Mouse (Mus musculus) MEL (cell line): ENCODE measurements around the gene Sez6. TPM values are rescaled to one million over a fixed set of nuclear protein-coding genes. Genes with fewer than 3 reads are reported as not detected.

Experiments used
- DNase-seq: peaks from one replicate; pipeline ENCODE4 v3.0.0; 2011; ENCODE audit warnings: low read depth, low spot score
- H3K27ac ChIP-seq: 2 replicates; pipeline ENCODE4 v1.5.1; 2012; ENCODE audit warnings: low read depth, mild to moderate bottlenecking, control low read depth, low read length, moderate library complexity; ENCODE audit not compliant: control insufficient read depth
- H3K27me3 ChIP-seq, 2 experiments: fragments of 150-350 bp in 1 of 2; sonication (generic) in 1 of 2; 2 replicates each; pipeline ENCODE4 v1.6.1; 2012; ENCODE audit warnings: low read length in 2 of 2, mild to moderate bottlenecking in 2 of 2, improper control_type of control experiment in 1 of 2, moderate library complexity in 1 of 2; ENCODE audit not compliant: insufficient read depth in 2 of 2, control insufficient read depth in 1 of 2
- H3K36me3 ChIP-seq, 2 experiments: 2 replicates each; pipeline ENCODE4 v1.6.1; 2012 to 2014; ENCODE audit warnings: low read length in 2 of 2, improper control_type of control experiment in 1 of 2, inconsistent platforms in 1 of 2, mild to moderate bottlenecking in 1 of 2; ENCODE audit not compliant: insufficient read depth in 2 of 2, control insufficient read depth in 1 of 2
- H3K4me1 ChIP-seq, 2 experiments: fragments of 150-350 bp in 1 of 2; sonication (generic) in 1 of 2; 2 replicates each; pipeline ENCODE4 v1.6.1; 2012; ENCODE audit warnings: low read length in 2 of 2, improper control_type of control experiment in 1 of 2, mild to moderate bottlenecking in 1 of 2; ENCODE audit not compliant: insufficient read depth in 2 of 2, control insufficient read depth in 1 of 2
- H3K4me3 ChIP-seq, 2 experiments: fragments of 150-350 bp in 1 of 2; sonication (generic) in 1 of 2; 2 replicates each; pipeline ENCODE4 v1.5.1; 2012; ENCODE audit warnings: low read depth in 2 of 2, low read length in 2 of 2, mild to moderate bottlenecking in 2 of 2, moderate library complexity in 2 of 2, control low read depth in 1 of 2, improper control_type of control experiment in 1 of 2; ENCODE audit not compliant: control insufficient read depth in 1 of 2, insufficient read depth in 1 of 2
- H3K79me2 ChIP-seq: 2 replicates; pipeline ENCODE4 v1.6.1; 2012; ENCODE audit warnings: mild to moderate bottlenecking, low read length, moderate library complexity; ENCODE audit not compliant: control insufficient read depth, poor library complexity, insufficient read depth
- H3K9ac ChIP-seq: 2 replicates; pipeline ENCODE4 v1.6.1; 2012; ENCODE audit warnings: low read depth, mild to moderate bottlenecking, control low read depth, low read length, moderate library complexity; ENCODE audit not compliant: control insufficient read depth, poor library complexity, severe bottlenecking
- H3K9me3 ChIP-seq: fragments of 150-350 bp; sonication (generic); replicated peaks from 2 replicates; pipeline ENCODE4 v1.6.1; 2012; ENCODE audit warnings: mild to moderate bottlenecking, low read length, improper control_type of control experiment, moderate library complexity; ENCODE audit not compliant: insufficient read depth
- BHLHE40 ChIP-seq: IDR thresholded peaks from 2 replicates; pipeline ENCODE4 v1.6.1; 2012; ENCODE audit warnings: low read depth, mild to moderate bottlenecking, inconsistent platforms, low read length, improper control_type of control experiment, borderline replicate concordance
- CHD1 ChIP-seq: IDR thresholded peaks from 2 replicates; pipeline ENCODE4 v1.6.1; 2012; ENCODE audit warnings: low read depth, mild to moderate bottlenecking, inconsistent platforms, low read length, improper control_type of control experiment
- CTCF ChIP-seq, 3 experiments: IDR thresholded peaks in 2 of 3; conservative IDR thresholded peaks in 1 of 3; 2 replicates each; pipeline ENCODE4 v1.5.1; 2011 to 2012; ENCODE audit warnings: low read length in 3 of 3, low read depth in 2 of 3, mild to moderate bottlenecking in 2 of 3, improper control_type of control experiment in 1 of 3, inconsistent platforms in 1 of 3, mixed read lengths in 1 of 3, moderate library complexity in 1 of 3; ENCODE audit not compliant: control insufficient read depth in 1 of 3, insufficient read depth in 1 of 3, poor library complexity in 1 of 3, severe bottlenecking in 1 of 3
- E2F4 ChIP-seq: IDR thresholded peaks from 2 replicates; pipeline ENCODE4 v1.6.1; 2011; ENCODE audit warnings: low read depth, low read length, improper control_type of control experiment, borderline replicate concordance
- ETS1 ChIP-seq: IDR thresholded peaks from 2 replicates; pipeline ENCODE4 v1.6.1; 2012; ENCODE audit warnings: low read depth, mild to moderate bottlenecking, inconsistent platforms, low read length, improper control_type of control experiment, moderate library complexity
- KAT2A ChIP-seq: conservative IDR thresholded peaks from 2 replicates; pipeline ENCODE4 v1.6.1; 2012; ENCODE audit warnings: low read depth, low read length, improper control_type of control experiment, inconsistent platforms
- MAFK ChIP-seq: IDR thresholded peaks from 2 replicates; pipeline ENCODE4 v1.6.1; 2011; ENCODE audit warnings: low read depth, mild to moderate bottlenecking, low read length, improper control_type of control experiment, borderline replicate concordance
- MAX ChIP-seq: IDR thresholded peaks from 2 replicates; pipeline ENCODE4 v1.6.1; 2011; ENCODE audit warnings: low read length, improper control_type of control experiment
- MAZ ChIP-seq: IDR thresholded peaks from 2 replicates; pipeline ENCODE4 v1.6.1; 2012; ENCODE audit warnings: low read depth, mild to moderate bottlenecking, inconsistent platforms, low read length, improper control_type of control experiment
- MEF2A ChIP-seq: IDR thresholded peaks from 2 replicates; pipeline ENCODE4 v1.6.1; 2014; ENCODE audit warnings: low read depth, mild to moderate bottlenecking, inconsistent platforms, low read length, improper control_type of control experiment; ENCODE audit not compliant: poor library complexity, insufficient replicate concordance, severe bottlenecking; ENCODE audit errors: extremely low read depth
- MYC ChIP-seq: IDR thresholded peaks from 2 replicates; pipeline ENCODE4 v1.6.1; 2011; ENCODE audit warnings: low read depth, mild to moderate bottlenecking, low read length, improper control_type of control experiment, moderate library complexity
- NELFE ChIP-seq: IDR thresholded peaks from 2 replicates; pipeline ENCODE4 v1.6.1; 2011; ENCODE audit warnings: low read depth, low read length, improper control_type of control experiment
- NRF1 ChIP-seq: IDR thresholded peaks from 2 replicates; pipeline ENCODE4 v1.6.1; 2014; ENCODE audit warnings: low read depth, mild to moderate bottlenecking, inconsistent platforms, low read length, improper control_type of control experiment, moderate library complexity; ENCODE audit not compliant: poor library complexity, insufficient read depth, severe bottlenecking
- POLR2A ChIP-seq, 2 experiments: IDR thresholded peaks; 2 replicates each; pipeline ENCODE4 v1.6.1; 2011 to 2012; ENCODE audit warnings: low read length in 2 of 2, mild to moderate bottlenecking in 2 of 2, control low read depth in 1 of 2, improper control_type of control experiment in 1 of 2, low read depth in 1 of 2, moderate library complexity in 1 of 2; ENCODE audit not compliant: control insufficient read depth in 1 of 2, insufficient read depth in 1 of 2, poor library complexity in 1 of 2
- POLR2AphosphoS5 ChIP-seq: IDR thresholded peaks from 2 replicates; pipeline ENCODE4 v1.6.1; 2012; ENCODE audit warnings: low read depth, borderline replicate concordance, mild to moderate bottlenecking, inconsistent platforms, low read length, moderate library complexity, mixed read lengths
- SIN3A ChIP-seq: IDR thresholded peaks from 2 replicates; pipeline ENCODE4 v1.6.1; 2012; ENCODE audit warnings: low read length, improper control_type of control experiment, inconsistent platforms
- UBTF ChIP-seq: IDR thresholded peaks from 2 replicates; pipeline ENCODE4 v1.6.1; 2012; ENCODE audit warnings: low read depth, mild to moderate bottlenecking, inconsistent platforms, low read length, improper control_type of control experiment, moderate library complexity, borderline replicate concordance; ENCODE audit not compliant: insufficient read depth
- USF1 ChIP-seq: IDR thresholded peaks from 2 replicates; pipeline ENCODE4 v1.6.1; 2014; ENCODE audit warnings: low read depth, mild to moderate bottlenecking, inconsistent platforms, low read length, improper control_type of control experiment, moderate library complexity
- polyA plus RNA-seq, 2 experiments: library from polyadenylated mRNA; stranded (reverse) in 1 of 2; unstranded in 1 of 2; fragments of >175 nt in 1 of 2; fragments of >200 nt in 1 of 2; gene quantifications; 2 replicates each; pipeline versions ENCODE4 v1.2.1 to v1.2.4; 2012; ENCODE audit warnings: low replicate concordance in 2 of 2, low read depth in 1 of 2; ENCODE audit not compliant: insufficient read length in 2 of 2, insufficient read depth in 1 of 2, missing spikeins in 1 of 2
- total RNA-seq: library from RNA; depleted of rRNA; stranded (reverse); fragments of 300-350 nt; gene quantifications from 2 replicates; pipeline ENCODE4 v1.2.3, GENCODE M21; 2012

Gene Sez6
- total and polyA plus RNA-seq, 3 experiments = 0.04 TPM; not detected in 2

DNA sequence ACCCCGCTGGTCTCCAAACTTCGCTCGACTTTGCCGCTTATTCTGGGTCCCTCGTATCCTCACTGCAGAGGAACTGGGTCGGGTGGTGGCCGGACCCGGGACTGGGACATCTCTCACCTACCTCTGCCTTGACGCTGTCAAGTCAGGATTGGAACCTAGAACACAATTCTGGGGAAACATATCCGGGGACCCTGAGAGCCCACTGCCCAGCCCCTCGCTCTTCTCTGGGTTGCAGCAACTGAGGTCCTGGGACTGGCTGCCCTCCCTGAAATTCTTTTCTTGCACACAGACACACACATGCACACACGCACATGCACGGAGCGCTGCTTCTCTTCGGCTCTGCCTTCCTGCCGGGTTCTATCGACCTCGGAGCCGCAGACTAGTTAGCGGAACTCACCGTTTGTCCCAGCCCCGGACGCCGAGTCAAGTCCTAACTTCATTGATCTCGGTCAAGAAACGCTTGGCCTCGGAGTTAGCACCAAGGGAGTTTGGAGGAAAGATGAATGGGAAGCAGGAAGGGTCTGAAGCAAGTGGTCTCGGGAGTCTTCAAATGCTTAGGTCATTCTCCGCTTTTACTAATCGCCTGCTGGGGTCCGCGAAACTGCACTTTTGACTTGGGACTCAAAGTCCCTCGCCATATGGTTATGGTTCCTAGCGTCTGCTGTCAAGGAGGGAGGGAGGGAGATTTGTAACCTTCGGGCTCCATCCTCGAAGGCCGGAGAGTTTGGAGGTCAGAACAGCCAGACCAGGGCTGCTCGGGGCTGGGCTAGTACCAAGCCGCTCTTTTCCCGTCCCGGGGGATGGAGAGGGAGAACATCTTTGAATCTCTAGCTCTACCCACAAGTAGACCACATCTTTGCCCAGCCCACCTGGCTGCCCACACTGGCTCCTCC is 1.2 kb downstream of the Sez6 start:
- no peaks in the 10 kb centered on the region for H3K79me2 ChIP-seq
- DNase-seq = no peak
- H3K27me3 ChIP-seq = peaks cover 12 to 24% of the 10 kb centered on the region in 2 experiments
- TF ChIP-seq NELFE (no peak), POLR2A (IDR thresholded peaks at IDR 0.05; ENCODE audit: control insufficient read depth in 1 of 2, insufficient read depth in 1 of 2, low read depth in 1 of 2, low read length in 2 of 2, poor library complexity in 1 of 2) (no peak), MEF2A (no peak), MAZ (no peak), MAX (no peak), CHD1 (no peak), POLR2AphosphoS5 (no peak), E2F4 (no peak), SIN3A (no peak)
- no peaks in the 10 kb centered on the region for H3K4me1 ChIP-seq
- H3K4me3 ChIP-seq = no peak overlapping the region
- H3K36me3 ChIP-seq = no peaks in the 10 kb centered on the region
- H3K9me3 ChIP-seq = no peaks in the 10 kb centered on the region
- no peak overlapping the region for H3K27ac ChIP-seq
- no peak overlapping the region for H3K9ac ChIP-seq

DNA sequence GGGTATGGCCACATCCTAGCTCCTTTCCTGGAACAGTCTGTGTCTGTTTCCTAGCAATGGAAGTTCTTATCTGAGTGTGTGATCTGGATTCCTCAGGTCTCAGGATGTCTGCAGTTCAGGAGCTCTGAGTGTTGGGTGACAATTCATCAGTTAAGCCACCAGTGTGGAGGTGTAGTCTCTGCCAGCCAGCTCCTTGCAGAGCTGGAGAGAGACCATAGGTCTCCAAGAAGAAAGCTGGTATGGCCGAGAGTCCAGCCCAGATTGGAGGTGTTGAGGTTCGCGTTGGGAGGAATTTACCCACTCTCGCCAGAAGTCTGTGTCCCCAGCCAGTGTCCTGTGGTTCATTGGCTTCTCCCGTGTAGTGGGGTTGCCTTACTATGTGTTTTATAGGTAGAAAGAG is 2.0 kb downstream of the Sez6 start:
- H3K79me2 ChIP-seq = no peaks in the 10 kb centered on the region
- H3K27ac ChIP-seq = no peak overlapping the region
- no peaks in the 10 kb centered on the region for H3K36me3 ChIP-seq
- no peaks in the 10 kb centered on the region for H3K4me1 ChIP-seq
- peaks cover 13 to 24% of the 10 kb centered on the region in 2 experiments for H3K27me3 ChIP-seq
- H3K4me3 ChIP-seq = no peak overlapping the region
- no peak for DNase-seq
- H3K9ac ChIP-seq = no peak overlapping the region
- no peaks in the 10 kb centered on the region for H3K9me3 ChIP-seq
- no peak for TF ChIP-seq BHLHE40
- TF ChIP-seq CTCF (IDR thresholded peaks at IDR 0.05 in 2 of 3, conservative IDR thresholded peaks at IDR 0.05 in 1 of 3; ENCODE audit: control insufficient read depth in 1 of 3, insufficient read depth in 1 of 3, low read depth in 2 of 3, low read length in 3 of 3, poor library complexity in 1 of 3, severe bottlenecking in 1 of 3) = no peak
- no peak for TF ChIP-seq ETS1
- no peak for TF ChIP-seq USF1
- TF ChIP-seq POLR2A (IDR thresholded peaks at IDR 0.05; ENCODE audit: control insufficient read depth in 1 of 2, insufficient read depth in 1 of 2, low read depth in 1 of 2, low read length in 2 of 2, poor library complexity in 1 of 2) = no peak
- TF ChIP-seq UBTF = no peak
- no peak for TF ChIP-seq NRF1
- TF ChIP-seq SIN3A = no peak
- TF ChIP-seq E2F4 = no peak
- TF ChIP-seq MAZ = no peak
- TF ChIP-seq NELFE = no peak
- no peak for TF ChIP-seq KAT2A
- no peak for TF ChIP-seq MAFK
- no peak for TF ChIP-seq POLR2AphosphoS5
- TF ChIP-seq MYC = no peak
